Mouse (Mus musculus) CH12.LX (cell line): ENCODE measurements around the gene Mpp5.

Experiments
- CTCF ChIP-seq, 2 experiments: IDR thresholded peaks in 1 of 2; conservative IDR thresholded peaks in 1 of 2; 2 replicates each; pipeline ENCODE4 v1.5.1; 2011 to 2012; ENCODE audit warnings: low read depth in 2 of 2, low read length in 2 of 2, improper control_type of control experiment in 1 of 2, inconsistent platforms in 1 of 2, mild to moderate bottlenecking in 1 of 2, moderate library complexity in 1 of 2
- ELF1 ChIP-seq: IDR thresholded peaks from 2 replicates; pipeline ENCODE4 v1.6.1; 2014; ENCODE audit warnings: low read depth, mild to moderate bottlenecking, inconsistent platforms, low read length, improper control_type of control experiment
- KAT2A ChIP-seq: IDR thresholded peaks from 2 replicates; pipeline ENCODE4 v1.6.1; 2012; ENCODE audit warnings: low read length, improper control_type of control experiment, inconsistent platforms; ENCODE audit not compliant: insufficient replicate concordance
- MAFK ChIP-seq: IDR thresholded peaks from 2 replicates; pipeline ENCODE4 v1.6.1; 2011; ENCODE audit warnings: low read length, improper control_type of control experiment; ENCODE audit not compliant: insufficient replicate concordance
- TCF12 ChIP-seq: IDR thresholded peaks from 2 replicates; pipeline ENCODE4 v1.6.1; 2014; ENCODE audit warnings: low read depth, mild to moderate bottlenecking, inconsistent platforms, low read length, improper control_type of control experiment

DNA sequence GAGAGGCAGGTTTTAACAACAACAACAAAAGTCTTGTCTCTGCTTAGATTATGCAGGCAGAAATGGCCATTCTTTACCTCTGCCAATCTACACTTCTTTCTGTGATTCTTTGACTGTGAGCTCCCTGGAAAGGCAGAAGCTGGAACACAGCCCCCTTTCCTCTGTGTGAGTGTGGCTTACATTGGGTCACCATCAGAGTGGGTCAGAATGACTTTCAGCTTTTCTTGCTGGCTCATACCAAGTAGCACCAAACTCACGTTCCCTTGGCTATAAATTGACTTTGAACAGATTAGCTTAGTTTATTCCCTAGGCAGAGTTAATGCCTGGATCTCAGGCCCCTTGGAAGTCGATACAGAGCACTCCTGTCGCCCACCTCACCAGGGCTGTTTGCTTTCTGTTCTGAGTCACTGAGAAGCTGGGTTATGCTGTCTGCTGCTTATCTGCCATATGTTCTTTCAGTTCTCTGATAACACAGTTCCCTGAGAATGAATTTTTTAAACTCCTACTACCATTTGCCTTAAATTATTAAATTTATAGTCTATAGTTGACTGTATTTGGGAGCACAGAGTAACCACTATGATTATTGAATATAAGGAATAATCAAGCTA is 39.7 kb downstream of the Mpp5 start:
- TF ChIP-seq CTCF (conservative IDR thresholded peaks at IDR 0.05 in 1 of 2, IDR thresholded peaks at IDR 0.05 in 1 of 2; ENCODE audit: low read depth in 2 of 2, low read length in 2 of 2), result no peak
- no peak for TF ChIP-seq MAFK
- TF ChIP-seq TCF12, result no peak
- TF ChIP-seq KAT2A, result no peak
- no peak for TF ChIP-seq ELF1
